Mouse (Mus musculus) liver, embryonic 18 days (tissue): ENCODE results near the gene Tef. TPM values are rescaled to one million over a fixed set of nuclear protein-coding genes. Genes with fewer than 3 reads are reported as not detected.

ENCODE experiments used
- polyA plus RNA-seq: library from polyadenylated mRNA; depleted of rRNA; stranded (reverse); fragments of >200 nt; gene quantifications from 2 replicates; pipeline ENCODE4 v1.2.3, GENCODE M21; 2012; rRNA removed

Gene Tef
- 13.3 and 13.4 TPM in 2 replicates for polyA plus RNA-seq

DNA sequence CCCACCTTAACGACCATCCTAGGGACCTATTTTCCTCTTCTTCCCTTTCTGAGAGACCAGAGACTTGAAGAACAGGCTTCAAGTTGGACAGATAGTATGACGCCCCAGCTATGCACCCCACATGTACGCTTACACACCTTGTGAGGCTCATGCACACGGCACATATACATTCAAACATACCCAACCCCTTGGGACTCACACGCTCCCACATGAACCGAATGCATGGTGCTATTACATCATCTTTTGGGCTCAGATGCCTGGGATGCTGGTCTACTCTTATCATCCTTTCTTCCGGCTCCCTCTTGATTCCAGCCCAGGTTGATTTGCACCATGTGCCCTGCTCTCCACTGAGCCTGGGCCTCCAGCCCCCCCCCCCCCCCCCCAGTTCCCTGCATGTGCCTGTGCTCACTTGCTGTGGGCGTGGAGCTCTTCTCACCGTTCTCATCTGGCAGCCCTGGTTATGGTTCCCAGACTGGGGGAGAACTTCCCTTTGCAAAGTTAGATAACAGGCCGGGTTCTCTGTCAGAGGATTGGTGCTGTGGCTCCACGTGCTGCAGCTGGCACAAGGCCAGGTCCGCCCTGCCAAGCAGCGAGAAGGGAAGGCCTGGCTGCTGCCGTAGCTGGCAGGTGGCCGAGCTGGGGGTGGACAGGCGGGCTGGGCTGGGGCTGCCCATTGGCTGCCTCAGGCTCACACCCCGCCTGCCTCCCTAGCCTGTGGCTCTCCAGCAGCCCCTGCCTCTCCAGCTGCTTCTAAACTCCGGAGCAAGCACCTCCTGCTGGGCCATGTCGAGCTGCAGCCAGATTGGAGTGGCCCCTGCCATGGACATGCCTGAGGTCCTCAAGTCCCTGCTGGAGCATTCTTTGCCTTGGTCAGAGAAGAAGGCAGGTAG is at the start of gene Tef:
TSS of gene Tef (plus strand) at position 421 of the 890 bp plus-strand sequence.

DNA sequence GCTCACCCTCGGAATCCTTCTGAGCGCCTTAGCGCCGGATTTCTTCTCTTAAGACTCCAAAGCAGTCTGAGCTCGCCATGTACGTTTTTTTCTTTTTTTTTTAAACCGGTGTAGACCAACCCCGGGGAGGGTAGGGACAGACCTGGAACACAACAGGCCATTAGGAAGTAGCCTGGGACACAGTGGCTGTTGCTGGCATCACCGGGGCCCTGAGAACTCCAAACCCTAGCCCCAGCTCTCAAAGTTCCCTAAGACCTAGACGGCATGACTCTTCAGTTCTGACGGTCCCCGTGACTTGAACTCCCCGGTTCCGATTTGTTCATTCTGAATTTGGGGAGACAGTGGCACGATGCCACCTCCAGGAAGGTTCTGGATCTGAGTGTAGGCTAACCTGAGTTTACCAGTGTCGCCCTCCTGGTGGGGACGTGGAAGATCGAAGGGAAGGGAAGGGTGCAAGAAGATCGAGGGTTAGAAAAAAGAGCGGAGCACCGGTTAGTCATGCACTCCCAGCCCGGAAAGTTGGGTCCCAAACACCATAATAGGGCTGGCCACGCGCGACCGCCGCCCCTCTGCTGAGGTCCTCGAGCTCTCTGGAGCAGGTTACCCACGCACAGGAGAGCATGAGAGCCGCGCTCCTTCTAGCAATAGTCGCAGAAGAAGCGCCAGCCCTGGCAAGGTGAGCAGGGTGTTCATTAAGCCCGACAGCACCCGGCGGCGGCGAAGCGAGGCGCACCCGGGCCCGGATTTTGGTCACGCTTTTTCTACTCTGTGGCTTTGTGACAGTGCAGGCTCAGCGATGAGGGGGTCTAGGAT is 56.5 kb downstream of the Tef start, which contains the start of gene Tob2:
TSS of gene Tob2 (minus strand) at position 280 of the 813 bp plus-strand sequence.

DNA sequence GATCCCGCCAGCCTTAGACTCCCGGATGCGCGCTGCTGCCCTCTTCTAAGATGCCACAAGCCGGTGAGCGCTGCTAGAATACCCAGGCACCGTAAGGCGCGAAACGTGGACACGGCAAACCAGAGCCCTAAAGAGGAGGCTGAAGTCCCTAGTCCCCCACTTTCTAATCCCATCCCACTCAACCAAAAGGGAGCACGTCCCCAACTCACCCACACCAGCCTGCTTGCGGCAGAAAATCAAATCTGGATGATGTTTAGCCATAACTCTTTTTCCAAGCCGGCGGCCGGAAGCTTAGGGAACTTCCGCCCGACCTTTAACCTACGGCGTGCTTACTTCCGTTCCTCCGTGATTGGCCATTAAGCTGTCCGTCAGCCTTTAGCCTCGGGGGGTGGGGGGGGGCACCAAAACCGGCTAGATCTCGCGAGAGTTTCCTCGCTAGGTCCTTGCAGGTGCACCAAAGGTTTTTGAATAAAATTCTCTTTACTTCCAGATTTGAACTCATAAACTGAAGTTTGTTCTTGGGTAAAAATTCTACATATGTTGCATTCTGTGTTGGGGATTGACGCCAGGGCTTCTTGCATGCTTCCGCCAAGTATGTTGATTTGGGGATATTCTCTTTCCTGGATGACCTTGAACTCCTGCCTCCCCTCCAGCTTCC is 69.5 kb downstream of the Tef start, which contains the start of gene Phf5a:
TSS of gene Phf5a (minus strand) at position 308 of the 658 bp plus-strand sequence.

DNA sequence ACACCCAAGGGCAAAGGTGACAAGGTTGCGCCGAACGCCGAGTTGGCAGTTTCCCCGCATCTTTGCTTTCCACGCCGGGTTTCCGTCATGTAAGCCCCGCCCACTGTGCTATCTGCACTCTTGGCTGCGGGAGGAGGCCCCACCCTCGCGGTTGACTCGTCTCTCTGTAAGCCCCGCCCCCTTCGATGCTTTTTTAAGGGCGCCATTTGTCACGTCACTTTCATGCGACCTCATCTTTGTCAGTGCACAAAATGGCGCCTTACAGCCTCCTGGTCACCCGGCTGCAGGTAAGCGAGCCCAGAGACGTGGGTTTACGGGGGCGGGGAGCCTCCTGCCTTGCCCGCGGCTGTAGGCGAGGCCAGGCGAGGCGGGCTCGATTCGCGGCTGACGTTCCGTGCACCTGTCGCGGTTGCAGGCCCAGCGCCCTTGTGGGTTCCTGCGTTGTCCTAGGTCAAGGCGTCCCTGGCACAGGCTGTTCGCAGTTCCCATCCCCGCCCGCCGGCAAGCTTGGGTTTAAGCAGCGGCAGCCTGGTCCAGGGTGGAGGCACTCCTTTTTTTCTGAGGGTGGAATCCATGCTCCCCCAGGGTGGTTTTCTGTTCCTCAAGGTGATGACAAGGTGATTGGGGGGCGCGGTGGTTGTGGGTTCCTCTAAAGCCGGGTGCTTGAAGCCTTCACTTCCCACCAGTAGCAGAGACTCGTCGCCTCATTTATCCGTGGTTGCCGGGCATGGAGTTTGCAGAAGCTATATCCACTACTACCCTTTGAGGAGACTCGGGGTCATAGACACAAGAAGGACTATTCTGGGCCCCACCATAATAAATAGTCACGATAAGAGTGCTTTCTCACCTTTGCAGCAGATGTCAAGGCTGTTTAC is 70.3 kb downstream of the Tef start, which contains the start of gene Aco2:
TSS of gene Aco2 (plus strand) at position 48 of the 875 bp plus-strand sequence.

Other genes with a start within 250 kb of the Tef start
- 7.8 and 10.2 TPM in 2 replicates for gene Ep300, start 217.1 kb upstream of the Tef start, polyA plus RNA-seq
- gene L3mbtl2, start 138.5 kb upstream of the Tef start, polyA plus RNA-seq = 6.6 TPM in 2 replicates
- gene Chadl, start 105.1 kb upstream of the Tef start, polyA plus RNA-seq = 0.64 and 0.74 TPM in 2 replicates
- gene Zc3h7b, start 57.4 kb upstream of the Tef start, polyA plus RNA-seq = 5.3 and 6.2 TPM in 2 replicates
- gene Rangap1, start 56.9 kb upstream of the Tef start, polyA plus RNA-seq = 34.1 and 37.9 TPM in 2 replicates
- gene Tob2, start 56.4 kb downstream of the Tef start, polyA plus RNA-seq = 7.6 and 8.2 TPM in 2 replicates
- 41.4 and 42.2 TPM in 2 replicates for gene Phf5a, start 69.5 kb downstream of the Tef start, polyA plus RNA-seq
- 96.0 and 118 TPM in 2 replicates for gene Aco2, start 69.9 kb downstream of the Tef start, polyA plus RNA-seq
- gene Polr3h, start 123.8 kb downstream of the Tef start, polyA plus RNA-seq = 8.2 and 8.8 TPM in 2 replicates
- gene Csdc2, start 134.3 kb downstream of the Tef start, polyA plus RNA-seq = 0.61 and 0.79 TPM in 2 replicates
- gene Pmm1, start 158.5 kb downstream of the Tef start, polyA plus RNA-seq = 11.5 and 11.7 TPM in 2 replicates
- not detected in 2 replicates for gene 1700029P11Rik, start 178.1 kb downstream of the Tef start, polyA plus RNA-seq
- gene Xrcc6, start 185.4 kb downstream of the Tef start, polyA plus RNA-seq = 17.3 and 18.0 TPM in 2 replicates
- gene Desi1, start 231.4 kb downstream of the Tef start, polyA plus RNA-seq = 12.0 and 12.1 TPM in 2 replicates
- 53.1 TPM in 2 replicates for gene Snu13, start 245.2 kb downstream of the Tef start, polyA plus RNA-seq